Mouse (Mus musculus): ENCODE measurements around the gene Rps5. TPM values are rescaled to one million over a fixed set of nuclear protein-coding genes. Genes with fewer than 3 reads are reported as not detected.
"Not testable (repeated sequence)": the region's sequence is repeated elsewhere in the genome, so short reads cannot be mapped to it uniquely, and the experiment has no call there.

Rps5 gene
- total RNA-seq, 2 experiments from 2014 or later = 535 to 542 TPM

GRCm38 (mm10) chr7:12927191-12927680, 5.1 kb downstream of the Rps5 start, which contains the start of gene Rnf225:
Gene Rnf225 (plus strand): TSS chr7:12927416.
- DNase-seq (ENCODE audit: low spot score in 2 of 2) = no peak

- peak; percentile 40 to 48 for DNase-seq (ENCODE audit: low spot score in 2 of 2)
Observed at GRCm38 (mm10) chr7:12927693-12928589, 5.9 kb downstream of the Rps5 start.

GRCm38 (mm10) chr7:12933615-12934140, 11.6 kb downstream of the Rps5 start:
- no peak for DNase-seq (ENCODE audit: low spot score in 2 of 2)

GRCm38 (mm10) chr7:12934808-12935207, 12.7 kb downstream of the Rps5 start:
- no peak for DNase-seq (ENCODE audit: low spot score in 2 of 2)

GRCm38 (mm10) chr7:12937254-12937803, 15.2 kb downstream of the Rps5 start:
- DNase-seq (ENCODE audit: low spot score in 2 of 2) = not testable (repeated sequence)

DNA sequence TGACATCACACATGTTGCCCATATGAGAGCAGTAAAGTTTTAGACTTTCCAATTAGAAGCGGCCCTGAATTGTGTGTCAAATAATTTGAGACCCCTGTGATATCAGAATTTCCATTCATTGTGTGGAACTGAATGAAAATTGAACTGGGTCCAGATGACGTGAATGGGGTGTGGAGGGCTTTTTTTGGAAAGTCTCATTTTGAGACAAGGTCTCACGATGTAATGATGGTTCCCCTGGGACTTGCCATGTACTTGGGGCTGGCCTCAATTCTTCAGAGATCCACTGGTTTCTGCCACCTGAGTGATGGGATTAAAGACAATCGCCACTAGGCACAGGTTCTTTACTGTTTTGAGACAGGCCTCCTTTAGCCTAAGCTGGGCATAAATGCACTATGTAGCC, 18.5 kb downstream of the Rps5 start:
- no peak for DNase-seq (ENCODE audit: low spot score in 2 of 2)

GRCm38 (mm10) chr7:12943488-12943887, 21.4 kb downstream of the Rps5 start:
- DNase-seq (ENCODE audit: low spot score in 2 of 2) = no peak

DNA sequence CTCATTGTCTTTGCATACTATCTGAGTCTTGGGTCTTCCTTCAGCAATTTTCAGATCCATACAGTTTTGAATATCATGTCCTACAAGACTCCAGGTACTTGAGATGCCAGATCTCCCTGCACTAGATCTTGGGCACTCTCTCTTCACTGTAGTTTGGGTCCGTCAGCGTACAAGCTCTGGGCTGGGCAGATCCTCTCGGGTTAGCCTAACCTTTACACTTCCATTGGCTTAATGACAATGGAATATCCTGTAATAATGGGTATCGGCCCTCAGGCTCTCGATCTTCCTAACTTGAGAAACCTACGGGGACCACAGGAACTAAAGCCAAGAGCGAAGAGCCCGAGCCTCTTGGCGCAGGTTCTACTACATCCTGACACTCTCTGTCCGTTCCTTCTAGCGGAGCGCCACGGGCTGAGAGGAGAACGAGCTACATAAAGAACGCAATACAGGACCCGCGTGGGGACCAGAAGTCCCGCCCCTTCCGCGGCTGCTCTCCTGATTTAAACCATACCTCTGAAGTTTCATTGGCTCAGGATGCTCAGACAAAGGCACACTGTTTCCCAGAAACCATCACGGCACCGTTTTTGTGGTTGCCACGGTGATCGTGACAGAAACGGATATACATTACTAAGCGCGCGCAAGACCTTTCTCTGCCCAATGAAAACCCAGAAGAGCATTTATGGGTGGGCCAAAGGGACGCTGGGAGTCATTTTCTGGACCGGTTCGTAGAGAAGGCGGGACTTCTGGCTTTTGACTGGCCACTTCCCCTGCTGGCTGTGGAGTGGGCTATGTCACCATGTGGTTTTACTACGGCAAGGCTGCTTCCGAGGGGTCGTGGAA, 27.2 kb downstream of the Rps5 start:
- peak; percentile 84 to 89 for DNase-seq (ENCODE audit: low spot score in 2 of 2)

GRCm38 (mm10) chr7:12949872-12950229, 27.8 kb downstream of the Rps5 start:
- DNase-seq (ENCODE audit: low spot score in 2 of 2) = no peak

DNA sequence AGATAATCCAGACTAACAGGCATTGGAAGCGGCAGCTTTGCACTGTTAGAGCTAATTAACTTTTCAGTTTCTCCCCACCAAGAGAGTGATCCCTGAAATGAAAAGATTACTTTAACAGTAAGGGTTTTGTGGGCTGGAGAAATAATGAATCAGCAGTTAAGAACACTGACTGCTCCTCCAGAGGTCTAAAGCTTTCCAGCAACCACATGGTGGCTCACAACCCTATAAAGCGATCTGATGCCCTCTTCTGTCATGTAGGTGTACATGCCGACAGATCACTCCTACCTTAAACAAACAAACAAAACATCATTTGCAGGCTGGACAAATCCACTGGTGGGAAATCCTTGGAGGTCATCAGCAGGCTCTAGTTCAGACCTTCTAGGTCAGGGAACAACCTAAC, 32.8 kb downstream of the Rps5 start:
- DNase-seq (ENCODE audit: low spot score in 2 of 2) = no peak

GRCm38 (mm10) chr7:12957511-12957910, 35.4 kb downstream of the Rps5 start:
- no peak for DNase-seq (ENCODE audit: low spot score in 2 of 2)

DNA sequence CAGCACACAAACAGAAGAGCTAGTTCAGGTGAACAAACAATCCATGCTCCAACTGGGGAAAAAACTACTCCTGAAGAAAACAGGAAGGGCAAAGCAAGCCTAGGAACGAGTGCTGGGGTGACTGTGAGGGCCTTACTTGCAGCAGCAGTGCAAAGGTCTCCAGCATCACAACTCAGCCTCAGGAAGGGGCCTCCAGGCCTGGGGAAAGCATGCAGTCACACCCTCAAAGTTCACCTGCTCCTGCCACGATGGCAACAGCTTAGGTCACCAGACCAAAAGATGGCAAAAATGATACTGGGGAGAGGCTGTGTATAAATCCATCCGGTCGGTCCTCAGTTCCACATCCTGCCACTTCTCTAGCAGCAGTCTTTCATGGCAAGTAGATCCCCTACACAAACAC, 36.9 kb downstream of the Rps5 start:
- DNase-seq (ENCODE audit: low spot score in 2 of 2) = no peak

GRCm38 (mm10) chr7:12959718-12960117, 37.6 kb downstream of the Rps5 start:
- DNase-seq (ENCODE audit: low spot score in 2 of 2) = no peak

DNA sequence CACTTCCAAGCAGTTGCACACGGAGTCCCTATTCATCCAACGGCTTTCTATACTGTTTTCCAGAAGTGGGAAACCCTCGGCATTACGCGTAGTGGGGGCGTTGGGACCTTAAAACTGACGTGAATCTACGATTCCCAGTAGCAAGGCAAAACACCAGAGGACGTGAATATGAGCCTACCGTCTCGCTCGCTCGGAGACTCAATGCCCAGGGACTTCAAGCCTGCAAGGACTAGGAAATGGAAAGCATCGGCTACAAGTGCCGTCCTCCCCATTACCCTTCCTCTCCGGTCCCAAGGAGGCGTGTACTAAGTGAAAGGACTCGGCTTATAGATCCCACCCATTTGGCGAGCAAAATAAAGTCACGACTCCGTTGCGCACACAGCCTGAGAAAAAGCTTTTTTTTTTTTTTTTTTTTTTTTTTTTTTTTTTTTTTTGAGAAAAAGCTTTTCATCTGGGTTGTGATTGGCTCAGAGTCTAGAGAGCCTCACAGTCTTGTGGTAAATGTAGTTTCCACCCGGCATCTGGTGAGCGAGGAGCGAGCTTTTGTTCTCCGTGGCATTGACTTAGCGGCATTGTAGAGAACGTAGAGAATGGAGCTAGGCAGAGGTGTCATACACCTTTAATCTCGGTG, 39.5 kb downstream of the Rps5 start:
- DNase-seq (ENCODE audit: low spot score in 2 of 2) = peak; percentile 46 to 52

GRCm38 (mm10) chr7:12965678-12966091, 43.6 kb downstream of the Rps5 start, which contains the start of gene Zfp324:
Gene Zfp324 (plus strand): TSS chr7:12965838.
- DNase-seq (ENCODE audit: low spot score in 2 of 2) = peak; percentile 85 to 89

DNA sequence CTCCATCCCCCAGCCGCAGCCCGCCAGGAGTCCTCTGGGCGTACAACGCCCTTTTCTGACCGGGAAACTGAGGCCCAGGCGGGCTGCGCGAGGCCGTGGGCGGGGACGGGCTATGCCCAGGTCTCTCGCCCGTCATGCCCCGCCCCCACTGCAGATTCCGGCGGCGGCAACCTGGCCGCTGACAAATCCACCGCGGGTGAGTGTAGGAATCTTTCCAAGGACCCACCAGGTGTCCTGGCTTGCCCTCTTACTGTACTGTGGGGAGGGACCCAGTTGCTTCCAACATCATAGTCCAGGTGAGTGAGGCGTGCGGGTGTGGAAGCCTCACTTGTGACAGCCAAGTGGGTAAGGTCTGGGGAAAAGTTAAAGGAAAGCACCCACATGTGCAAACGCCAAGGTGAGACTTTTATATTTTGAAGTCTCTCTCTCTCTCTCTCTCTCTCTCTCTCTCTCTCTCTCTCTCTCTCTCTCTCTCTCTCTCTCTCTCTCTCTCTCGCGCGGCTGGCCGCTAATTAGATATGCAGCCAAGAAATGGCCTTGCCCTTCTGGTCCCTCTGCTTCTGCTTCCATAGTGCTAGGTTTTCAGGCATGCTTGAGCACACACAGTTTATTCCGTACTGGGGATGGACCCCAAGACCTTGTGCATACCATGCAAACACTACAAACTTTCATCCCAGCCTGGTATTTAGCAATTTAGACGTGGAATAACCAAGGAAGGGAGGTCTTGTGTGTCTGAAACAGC, 44.2 kb downstream of the Rps5 start:
- DNase-seq (ENCODE audit: low spot score in 2 of 2) = peak in 1 of 2 experiments; percentile 67

DNA sequence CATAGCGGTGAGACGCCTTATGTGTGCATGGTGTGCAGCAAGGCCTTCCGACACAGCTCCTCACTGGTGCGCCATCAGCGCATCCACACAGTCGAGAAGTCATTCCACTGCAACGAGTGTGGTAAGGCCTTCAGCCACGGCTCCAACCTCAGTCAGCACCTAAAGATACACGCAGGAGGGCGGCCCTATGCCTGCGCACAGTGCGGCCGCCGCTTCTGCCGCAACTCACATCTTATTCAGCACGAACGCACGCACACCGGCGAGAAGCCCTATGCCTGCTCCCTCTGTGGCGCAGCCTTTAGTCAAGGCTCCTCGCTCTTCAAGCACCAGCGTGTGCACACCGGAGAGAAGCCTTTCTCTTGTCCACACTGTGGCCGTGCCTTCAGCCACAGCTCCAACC, 48.8 kb downstream of the Rps5 start:
- no peak for DNase-seq (ENCODE audit: low spot score in 2 of 2)
